Mouse (Mus musculus): ENCODE data around the gene Nrsn2.

DNA sequence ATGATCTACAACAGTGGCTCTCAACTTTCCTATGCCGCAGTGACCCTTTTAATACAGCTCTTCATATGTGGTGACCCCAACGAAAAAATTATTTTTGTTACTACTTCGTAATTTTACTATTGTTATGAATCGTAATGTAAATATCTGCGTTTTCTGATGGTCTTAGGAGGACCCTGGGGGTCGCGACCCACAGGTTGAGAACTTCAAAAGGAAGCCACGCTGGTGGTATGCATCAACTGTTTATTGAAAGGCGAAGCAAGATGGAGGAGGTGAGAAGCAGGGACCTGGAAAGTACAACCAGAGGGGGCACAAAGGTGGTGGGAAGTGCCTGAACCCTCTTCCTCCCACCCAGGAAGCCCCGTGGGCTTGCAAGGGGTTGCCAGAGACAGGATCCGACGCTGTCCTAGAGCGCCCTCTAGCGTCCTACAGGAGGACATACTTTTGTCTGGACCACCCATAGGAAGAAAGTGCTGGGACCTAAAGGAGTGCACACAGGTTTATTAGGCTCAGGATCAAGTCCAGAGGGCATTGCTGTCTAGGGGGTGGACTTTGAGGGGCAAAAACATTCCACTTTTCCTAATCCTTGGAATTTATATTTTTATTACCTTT lies 7.8 kb downstream of the Nrsn2 start:
- TF ChIP-seq GATA1 (IDR thresholded peaks at IDR 0.05; ENCODE audit: borderline replicate concordance, low read length), result no peak
- TF ChIP-seq FLI1 (IDR thresholded peaks at IDR 0.05; ENCODE audit: low read length), result no peak

All from megakaryocyte, embryonic 14.5 days (primary cell).